Mouse (Mus musculus) bone marrow, adult 2 months (tissue): ENCODE data around the gene Itpk1. TPM values are rescaled to one million over a fixed set of nuclear protein-coding genes. Genes with fewer than 3 reads are reported as not detected.

Experiments
- H3K27ac ChIP-seq: fragments of 200-500 bp; 2 replicates; pipeline ENCODE4 v1.5.1; 2012; ENCODE audit warnings: low read depth, mild to moderate bottlenecking, control low read depth, inconsistent platforms, low read length; ENCODE audit not compliant: control insufficient read depth, poor library complexity, insufficient read depth
- H3K4me1 ChIP-seq: fragments of 200-500 bp; 2 replicates; pipeline ENCODE4 v1.6.1; 2011; ENCODE audit warnings: low read length; ENCODE audit not compliant: control insufficient read depth, insufficient read depth
- H3K4me3 ChIP-seq: fragments of 200-500 bp; replicated peaks from 2 replicates; pipeline ENCODE3; 2011; ENCODE audit warnings: mild to moderate bottlenecking, low read depth, low read length, control low read depth; ENCODE audit not compliant: control insufficient read depth
- CTCF ChIP-seq: fragments of 200-500 bp; IDR thresholded peaks from 2 replicates; pipeline ENCODE4 v1.5.1; 2011; ENCODE audit warnings: low read length, control low read depth; ENCODE audit not compliant: control insufficient read depth, insufficient read depth
- POLR2A ChIP-seq: fragments of 200-500 bp; IDR thresholded peaks from 2 replicates; pipeline ENCODE4 v1.6.1; 2011; ENCODE audit warnings: low read depth, mild to moderate bottlenecking, control low read depth, low read length, borderline replicate concordance; ENCODE audit not compliant: control insufficient read depth
- WGBS: fragments of 180-500 bp; shearing (Covaris S2); methylation state at CpG from one replicate; pipeline ENCODE4 v1.1.7; 2018; 5-methylcytosine and 5-hydroxymethylcytosine counted together
- polyA plus RNA-seq: library from polyadenylated mRNA; stranded (reverse); fragments of >200 nt; gene quantifications from 2 replicates; pipeline ENCODE4 v1.2.4, GENCODE M21; 2011; ENCODE audit warnings: low replicate concordance; ENCODE audit not compliant: missing spikeins, insufficient read depth, insufficient read length

Itpk1 gene
- polyA plus RNA-seq, 1 experiment: 15.8 TPM

- no peak overlapping the region for H3K4me3 ChIP-seq
- TF ChIP-seq POLR2A: no peak
- no peak for TF ChIP-seq CTCF
- WGBS: 84% methylated on average over 7 of the region's 7 CpGs
- H3K4me1 ChIP-seq: no peaks in the 10 kb centered on the region
- no peak overlapping the region for H3K27ac ChIP-seq
Observed at GRCm38 (mm10) chr12:102626841-102627240, 77.9 kb downstream of the Itpk1 start.

- H3K4me1 ChIP-seq: peaks cover 2% of the 10 kb centered on the region; the same call in 1 of the 2 replicates
- WGBS: 74% methylated on average over 6 of the region's 6 CpGs
- no peak overlapping the region for H3K27ac ChIP-seq
- TF ChIP-seq CTCF: no peak
- no peak for TF ChIP-seq POLR2A
- no peak overlapping the region for H3K4me3 ChIP-seq
Observed at GRCm38 (mm10) chr12:102625717-102626116, 79.0 kb downstream of the Itpk1 start.

GRCm38 (mm10) chr12:102625118-102625517, 79.6 kb downstream of the Itpk1 start:
- H3K27ac ChIP-seq: no peak overlapping the region
- peaks cover 3% of the 10 kb centered on the region for H3K4me1 ChIP-seq
- TF ChIP-seq POLR2A: no peak
- 82% methylated on average over 5 of the region's 5 CpGs for WGBS
- H3K4me3 ChIP-seq: no peak overlapping the region

- no peak for TF ChIP-seq POLR2A
- no peak for TF ChIP-seq CTCF
- no peak overlapping the region for H3K27ac ChIP-seq
- peaks cover 4% of the 10 kb centered on the region for H3K4me1 ChIP-seq
- H3K4me3 ChIP-seq: no peak overlapping the region
- 82% methylated on average over 9 of the region's 9 CpGs for WGBS
Observed at GRCm38 (mm10) chr12:102623827-102624226, 80.9 kb downstream of the Itpk1 start.

GRCm38 (mm10) chr12:102622302-102622842, 82.4 kb downstream of the Itpk1 start:
- Histone ChIP-seq H3K4me1 (peaks cover 4% of the 10 kb centered on the region), H3K27ac (no peak overlapping the region), H3K4me3 (no peak overlapping the region)
- 77% methylated on average over 12 of the region's 12 CpGs for WGBS
- no peak for TF ChIP-seq CTCF
- no peak for TF ChIP-seq POLR2A

GRCm38 (mm10) chr12:102621811-102622210, 82.9 kb downstream of the Itpk1 start:
- Histone ChIP-seq H3K4me3 (no peak overlapping the region), H3K27ac (peak overlapping the region; percentile 47), H3K4me1 (peaks cover 8% of the 10 kb centered on the region)
- TF ChIP-seq CTCF (no peak), POLR2A (no peak)
- WGBS: 81% methylated on average over 4 of the region's 4 CpGs

GRCm38 (mm10) chr12:102621205-102621604, 83.5 kb downstream of the Itpk1 start:
- Histone ChIP-seq H3K4me1 (peaks cover 9% of the 10 kb centered on the region), H3K27ac (peak overlapping the region; percentile 47), H3K4me3 (no peak overlapping the region)
- TF ChIP-seq CTCF (no peak), POLR2A (no peak)
- 56% methylated on average over 4 of the region's 4 CpGs for WGBS

GRCm38 (mm10) chr12:102619908-102620307, 84.8 kb downstream of the Itpk1 start:
- H3K4me1 ChIP-seq: peaks cover 9% of the 10 kb centered on the region
- TF ChIP-seq CTCF (no peak), POLR2A (no peak)
- 47% methylated on average over 7 of the region's 7 CpGs for WGBS
- no peak overlapping the region for H3K27ac ChIP-seq
- H3K4me3 ChIP-seq: no peak overlapping the region

GRCm38 (mm10) chr12:102618085-102618484, 86.6 kb downstream of the Itpk1 start:
- no peak overlapping the region for H3K27ac ChIP-seq
- no peak overlapping the region for H3K4me3 ChIP-seq
- WGBS: 70% methylated on average over 9 of the region's 9 CpGs
- TF ChIP-seq POLR2A (no peak), CTCF (no peak)
- H3K4me1 ChIP-seq: peaks cover 9% of the 10 kb centered on the region
